Mouse (Mus musculus): ENCODE results near the gene Lyg1. TPM values are rescaled to one million over a fixed set of nuclear protein-coding genes. Genes with fewer than 3 reads are reported as not detected.
A peak's percentile ranks its signal among the peaks of the same experiment; 100 is the strongest.

The Lyg1 gene
- polyA plus RNA-seq (2012; rRNA removed) = not detected in 2 replicates

DNA sequence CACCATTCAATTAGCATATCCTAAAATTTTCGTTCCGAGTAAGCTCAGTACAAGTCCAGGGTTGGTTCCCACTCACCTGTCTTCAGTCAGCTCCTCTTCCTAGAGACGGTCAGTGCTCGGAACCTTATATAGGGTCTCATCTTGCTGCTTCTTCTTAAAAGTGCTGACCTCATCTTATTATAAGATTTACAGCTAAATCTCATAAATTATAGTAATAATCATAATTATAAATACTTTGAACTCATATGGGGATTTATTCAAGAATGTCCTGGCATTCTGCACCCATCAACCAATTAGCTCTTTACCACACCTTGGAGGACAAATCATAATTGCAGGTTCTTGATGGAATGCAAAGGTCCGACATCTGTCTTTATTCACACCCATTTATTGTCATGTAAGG lies at the start of gene Lyg1:
Gene Lyg1 (minus strand): TSS at position 101 of the 400 bp plus-strand sequence.
- Histone ChIP-seq H3K27ac (ENCODE audit: insufficient read depth, low read length) (no peak within 1 kb of the TSS), H3K36me3 (ENCODE audit: control insufficient read depth, insufficient read depth, low read length) (no peaks in the 10 kb centered on the region), H3K4me3 (ENCODE audit: extremely low read depth, insufficient read depth, insufficient read length) (no peak within 1 kb of the TSS), H3K27me3 (ENCODE audit: control insufficient read depth, insufficient read depth, low read length) (no peaks in the 10 kb centered on the region), H3K4me1 (ENCODE audit: control insufficient read depth, insufficient read depth, insufficient read length) (no peaks in the 10 kb centered on the region)
- DNase-seq (ENCODE audit: low read depth in 1 of 2, low spot score in 2 of 2) = no peak
- 93% methylated on average over 5 of the region's 5 CpGs for WGBS
- no peak for TF ChIP-seq POLR2A (IDR thresholded peaks at IDR 0.05; ENCODE audit: low read depth, low read length)
- TF ChIP-seq CTCF (IDR thresholded peaks at IDR 0.05; ENCODE audit: extremely low read depth, insufficient read depth, insufficient read length, insufficient replicate concordance) = no peak

DNA sequence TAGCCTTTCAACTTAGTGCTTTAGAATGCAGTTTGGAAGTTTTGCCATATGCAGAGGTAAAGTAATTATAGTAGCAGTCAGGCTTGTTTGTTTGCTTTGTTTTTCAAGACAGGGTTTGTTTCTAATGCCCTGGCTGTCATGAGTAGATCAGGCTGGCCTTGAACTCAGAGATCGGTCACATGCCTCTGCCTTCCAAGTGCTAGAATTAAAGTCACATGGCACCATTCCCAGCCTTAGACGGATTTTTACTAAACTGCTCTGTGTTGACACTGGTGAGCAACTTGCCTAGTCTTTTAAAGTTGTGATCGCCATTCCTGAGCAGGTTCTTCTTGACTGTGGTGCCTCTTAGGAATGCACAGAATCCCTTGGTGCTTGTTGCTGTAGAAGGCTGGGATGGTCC lies 49.2 kb upstream of the Lyg1 start:
- Histone ChIP-seq H3K27ac (ENCODE audit: insufficient read depth, low read length) (no peak overlapping the region), H3K4me1 (ENCODE audit: control insufficient read depth, insufficient read depth, insufficient read length) (peaks cover 3% of the 10 kb centered on the region; the same call in 1 of the 2 replicates), H3K27me3 (ENCODE audit: control insufficient read depth, insufficient read depth, low read length) (no peaks in the 10 kb centered on the region), H3K36me3 (ENCODE audit: control insufficient read depth, insufficient read depth, low read length) (no peaks in the 10 kb centered on the region), H3K4me3 (ENCODE audit: extremely low read depth, insufficient read depth, insufficient read length) (no peak overlapping the region)
- DNase-seq (ENCODE audit: low read depth in 1 of 2, low spot score in 2 of 2) = no peak
- WGBS = 79% methylated on average over 3 of the region's 3 CpGs
- no peak for TF ChIP-seq POLR2A (IDR thresholded peaks at IDR 0.05; ENCODE audit: low read depth, low read length)

DNA sequence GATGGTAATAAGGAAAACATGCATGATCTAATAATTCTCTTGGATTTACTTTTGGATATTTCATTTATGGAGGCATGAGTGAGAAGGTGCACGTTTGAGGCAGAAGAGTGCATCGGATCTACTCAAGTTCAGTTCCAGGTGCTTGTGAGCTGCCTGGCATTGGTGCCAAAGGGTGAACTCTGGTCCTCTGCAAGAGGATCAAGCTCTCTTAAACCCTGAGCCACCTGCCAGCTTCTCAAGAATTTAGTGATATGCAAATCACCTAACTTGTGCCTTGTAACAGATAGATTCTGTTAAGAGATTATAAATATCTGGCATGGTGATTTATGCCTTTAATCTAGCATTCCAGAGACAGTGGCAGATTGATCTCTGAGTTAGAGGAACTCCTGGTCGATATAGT lies 45.5 kb upstream of the Lyg1 start:
- no peak for DNase-seq (ENCODE audit: low read depth in 1 of 2, low spot score in 2 of 2)
- Histone ChIP-seq H3K4me1 (ENCODE audit: control insufficient read depth, insufficient read depth, insufficient read length) (no peaks in the 10 kb centered on the region; the same call in none of the 2 replicates), H3K27me3 (ENCODE audit: control insufficient read depth, insufficient read depth, low read length) (no peaks in the 10 kb centered on the region), H3K27ac (ENCODE audit: insufficient read depth, low read length) (no peak overlapping the region), H3K36me3 (ENCODE audit: control insufficient read depth, insufficient read depth, low read length) (no peaks in the 10 kb centered on the region), H3K4me3 (ENCODE audit: extremely low read depth, insufficient read depth, insufficient read length) (no peak overlapping the region)
- TF ChIP-seq CTCF (IDR thresholded peaks at IDR 0.05; ENCODE audit: extremely low read depth, insufficient read depth, insufficient read length, insufficient replicate concordance) = no peak
- no peak for TF ChIP-seq POLR2A (IDR thresholded peaks at IDR 0.05; ENCODE audit: low read depth, low read length)
- 81% methylated on average over 3 of the region's 3 CpGs for WGBS

DNA sequence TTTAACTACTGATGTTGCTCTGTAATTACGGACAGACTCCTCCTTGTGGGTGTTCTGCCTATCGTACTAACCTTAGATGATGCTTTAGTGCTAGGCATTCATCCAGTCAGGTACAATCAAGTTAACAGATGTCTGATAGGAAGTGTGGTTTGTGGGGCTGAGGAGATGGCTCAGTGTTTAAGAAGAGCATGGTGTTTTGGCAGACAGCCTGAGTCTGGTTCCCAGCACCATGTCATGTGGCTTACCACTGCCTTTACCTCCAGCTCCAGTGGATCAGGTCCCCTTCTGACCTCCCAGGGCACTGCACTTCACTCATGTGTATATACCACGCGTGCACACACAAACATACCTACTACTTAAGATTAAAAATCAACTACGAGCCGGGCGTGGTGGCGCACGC lies 44.4 kb upstream of the Lyg1 start:
- H3K27me3 ChIP-seq (ENCODE audit: control insufficient read depth, insufficient read depth, low read length) = no peaks in the 10 kb centered on the region
- no peak overlapping the region for H3K27ac ChIP-seq (ENCODE audit: insufficient read depth, low read length)
- WGBS = 89% methylated on average over 9 of the region's 9 CpGs

DNA sequence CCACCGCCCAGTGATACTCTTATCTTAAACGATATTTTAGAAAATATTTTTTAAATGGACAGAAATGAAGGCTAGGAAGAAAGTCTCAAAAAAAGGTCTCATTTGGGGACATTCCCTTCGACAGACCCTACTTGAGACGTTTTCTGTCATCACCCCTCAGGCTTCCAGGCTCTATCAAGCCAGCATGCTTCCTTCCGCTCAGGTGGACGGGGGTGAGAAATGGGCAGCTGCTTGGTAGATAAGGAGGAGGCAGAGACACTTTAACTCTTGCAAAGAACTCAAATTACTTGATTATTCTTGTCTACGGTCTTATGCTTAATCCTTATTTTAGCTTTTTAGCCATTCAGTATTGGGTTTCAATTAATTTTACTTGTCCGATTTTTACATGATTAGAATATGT lies 43.3 kb upstream of the Lyg1 start:
- Histone ChIP-seq H3K36me3 (ENCODE audit: control insufficient read depth, insufficient read depth, low read length) (no peaks in the 10 kb centered on the region), H3K4me1 (ENCODE audit: control insufficient read depth, insufficient read depth, insufficient read length) (no peaks in the 10 kb centered on the region; the same call in none of the 2 replicates), H3K27ac (ENCODE audit: insufficient read depth, low read length) (no peak overlapping the region), H3K4me3 (ENCODE audit: extremely low read depth, insufficient read depth, insufficient read length) (no peak overlapping the region), H3K27me3 (ENCODE audit: control insufficient read depth, insufficient read depth, low read length) (no peaks in the 10 kb centered on the region)
- no peak for DNase-seq (ENCODE audit: low read depth in 1 of 2, low spot score in 2 of 2)
- TF ChIP-seq CTCF (IDR thresholded peaks at IDR 0.05; ENCODE audit: extremely low read depth, insufficient read depth, insufficient read length, insufficient replicate concordance) = no peak
- no peak for TF ChIP-seq POLR2A (IDR thresholded peaks at IDR 0.05; ENCODE audit: low read depth, low read length)
- WGBS = 84% methylated on average over 8 of the region's 8 CpGs

More for the DNA sequence above, 44.4 kb upstream of the Lyg1 start:
- Histone ChIP-seq H3K36me3 (ENCODE audit: control insufficient read depth, insufficient read depth, low read length) (no peaks in the 10 kb centered on the region), H3K4me1 (ENCODE audit: control insufficient read depth, insufficient read depth, insufficient read length) (no peaks in the 10 kb centered on the region; the same call in none of the 2 replicates), H3K4me3 (ENCODE audit: extremely low read depth, insufficient read depth, insufficient read length) (no peak overlapping the region)
- TF ChIP-seq CTCF (IDR thresholded peaks at IDR 0.05; ENCODE audit: extremely low read depth, insufficient read depth, insufficient read length, insufficient replicate concordance) (no peak), POLR2A (IDR thresholded peaks at IDR 0.05; ENCODE audit: low read depth, low read length) (no peak)
- DNase-seq (ENCODE audit: low read depth in 1 of 2, low spot score in 2 of 2) = no peak

GRCm38 (mm10) chr1:37999552-37999951 lies 42.0 kb upstream of the Lyg1 start:
- TF ChIP-seq CTCF (IDR thresholded peaks at IDR 0.05; ENCODE audit: extremely low read depth, insufficient read depth, insufficient read length, insufficient replicate concordance) (no peak), POLR2A (IDR thresholded peaks at IDR 0.05; ENCODE audit: low read depth, low read length) (no peak)
- Histone ChIP-seq H3K27ac (ENCODE audit: insufficient read depth, low read length) (no peak overlapping the region), H3K27me3 (ENCODE audit: control insufficient read depth, insufficient read depth, low read length) (no peaks in the 10 kb centered on the region), H3K4me1 (ENCODE audit: control insufficient read depth, insufficient read depth, insufficient read length) (no peaks in the 10 kb centered on the region; the same call in none of the 2 replicates), H3K36me3 (ENCODE audit: control insufficient read depth, insufficient read depth, low read length) (peaks cover 8% of the 10 kb centered on the region), H3K4me3 (ENCODE audit: extremely low read depth, insufficient read depth, insufficient read length) (no peak overlapping the region)
- 59% methylated on average over 3 of the region's 3 CpGs for WGBS
- DNase-seq (ENCODE audit: low read depth in 1 of 2, low spot score in 2 of 2) = no peak

DNA sequence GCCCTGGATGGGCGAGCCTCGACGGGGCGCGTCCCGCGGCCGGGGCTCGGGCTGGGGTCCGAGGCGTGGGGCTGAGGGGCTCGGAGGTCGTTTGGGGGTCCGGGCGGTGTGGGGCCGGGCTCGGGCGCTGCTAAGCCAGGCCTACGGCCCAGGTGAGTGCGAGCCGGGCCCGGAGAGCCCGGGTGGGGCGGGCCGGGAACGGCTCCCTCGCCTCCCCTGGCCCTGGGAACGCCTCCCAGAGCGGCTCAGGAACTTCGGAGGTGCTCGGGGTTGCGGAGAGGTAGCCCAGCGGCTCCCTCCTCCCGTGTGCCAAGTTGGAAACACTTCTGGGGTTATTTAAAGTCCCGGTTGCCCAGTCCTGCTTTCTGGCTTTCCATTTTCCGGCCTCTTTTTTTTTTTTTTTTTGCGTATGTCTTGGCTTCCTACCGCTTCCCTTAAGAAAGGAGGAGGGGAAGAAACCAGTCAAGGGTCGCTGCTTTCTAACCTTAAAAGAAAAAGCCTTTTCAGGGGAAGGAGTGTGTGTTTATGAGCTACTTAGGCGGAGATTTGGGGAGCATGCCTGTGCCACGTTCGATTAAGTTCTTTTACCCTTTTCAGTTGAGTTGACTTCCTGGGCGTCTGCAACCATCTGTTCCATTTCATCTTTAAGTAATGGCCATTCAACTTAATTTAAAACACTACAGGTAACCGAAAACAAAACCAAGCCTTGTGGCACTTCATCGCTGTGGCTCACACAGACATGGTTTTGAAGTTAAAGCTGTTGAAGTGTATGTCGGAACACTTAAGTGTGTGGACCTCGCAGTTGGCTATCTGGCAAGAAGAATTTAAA lies 41.0 kb upstream of the Lyg1 start:
- DNase-seq (ENCODE audit: low read depth in 1 of 2, low spot score in 2 of 2) = no peak
- peak overlapping the region; percentile 80 for H3K4me3 ChIP-seq (ENCODE audit: extremely low read depth, insufficient read depth, insufficient read length)
- H3K27ac ChIP-seq (ENCODE audit: insufficient read depth, low read length) = peak overlapping the region; percentile 52; the same call in 1 of the 2 replicates
- no peaks in the 10 kb centered on the region for H3K27me3 ChIP-seq (ENCODE audit: control insufficient read depth, insufficient read depth, low read length)
- no peak for TF ChIP-seq CTCF (IDR thresholded peaks at IDR 0.05; ENCODE audit: extremely low read depth, insufficient read depth, insufficient read length, insufficient replicate concordance)
- no peak for TF ChIP-seq POLR2A (IDR thresholded peaks at IDR 0.05; ENCODE audit: low read depth, low read length)
- no peaks in the 10 kb centered on the region; the same call in none of the 2 replicates for H3K4me1 ChIP-seq (ENCODE audit: control insufficient read depth, insufficient read depth, insufficient read length)
- WGBS = 3% methylated on average over 45 of the region's 47 CpGs
- H3K36me3 ChIP-seq (ENCODE audit: control insufficient read depth, insufficient read depth, low read length) = peaks cover 10% of the 10 kb centered on the region
